Mouse (Mus musculus) intestine, embryonic 16.5 days (tissue): ENCODE data around the gene Cntnap1. TPM values are rescaled to one million over a fixed set of nuclear protein-coding genes. Genes with fewer than 3 reads are reported as not detected.
"Not testable (repeated sequence)": the region's sequence is repeated elsewhere in the genome, so short reads cannot be mapped to it uniquely, and the experiment has no call there.

Experiments used
- ATAC-seq: fragments of 200-750 bp; cut with Nextera tagmentation; 2 replicates; pipeline ENCODE4 v1.8.0; 2017; ENCODE audit warnings: moderate TSS enrichment, moderate library complexity
- H3K27ac ChIP-seq: fragments of 300-500 bp; sonication (generic); 2 replicates; pipeline ENCODE4 v1.5.1; 2014; ENCODE audit warnings: mild to moderate bottlenecking, low read length
- H3K27me3 ChIP-seq: fragments of 300-500 bp; sonication (generic); replicated peaks from 2 replicates; pipeline ENCODE4 v1.6.1; 2014; ENCODE audit warnings: low read length, control low read depth, mixed read lengths; ENCODE audit not compliant: control insufficient read depth, insufficient read depth
- H3K36me3 ChIP-seq: fragments of 300-500 bp; sonication (generic); 2 replicates; pipeline ENCODE4 v1.6.1; 2014; ENCODE audit warnings: low read length, control low read depth; ENCODE audit not compliant: control insufficient read depth, insufficient read depth
- H3K4me1 ChIP-seq: fragments of 300-500 bp; sonication (generic); 2 replicates; pipeline ENCODE4 v1.6.1; 2014; ENCODE audit warnings: low read length, control low read depth, mixed read lengths; ENCODE audit not compliant: control insufficient read depth, insufficient read depth
- H3K4me2 ChIP-seq: fragments of 300-500 bp; sonication (generic); 2 replicates; pipeline ENCODE4 v1.6.1; 2014; ENCODE audit warnings: low read depth, low read length, control low read depth
- H3K4me3 ChIP-seq: fragments of 300-500 bp; sonication (generic); 2 replicates; pipeline ENCODE4 v1.5.1; 2014; ENCODE audit warnings: mild to moderate bottlenecking, low read length
- H3K9ac ChIP-seq: fragments of 300-500 bp; sonication (generic); 2 replicates; pipeline ENCODE4 v1.6.1; 2014; ENCODE audit warnings: low read depth, low read length
- H3K9me3 ChIP-seq: fragments of 300-500 bp; sonication (generic); 2 replicates; pipeline ENCODE4 v1.6.1; 2016; ENCODE audit warnings: low read length, control low read depth; ENCODE audit not compliant: control insufficient read depth
- WGBS: fragments of 180-500 bp; shearing (Covaris S2); extraction: QIAGEN DNeasy Blood & Tissue Kit; methylation state at CpG from one replicate; pipeline ENCODE4 v1.1.7; 2014; 5-methylcytosine and 5-hydroxymethylcytosine counted together
- polyA plus RNA-seq: library from polyadenylated mRNA; unstranded; fragments of >200 nt; fragmentation: Nextera tagmentation; extraction: Ambion mirVana; gene quantifications from 2 replicates; pipeline ENCODE4 v1.2.1, GENCODE M21; 2015

Gene Cntnap1
- polyA plus RNA-seq, 1 experiment from 2014 or later, result 0.87 TPM

DNA sequence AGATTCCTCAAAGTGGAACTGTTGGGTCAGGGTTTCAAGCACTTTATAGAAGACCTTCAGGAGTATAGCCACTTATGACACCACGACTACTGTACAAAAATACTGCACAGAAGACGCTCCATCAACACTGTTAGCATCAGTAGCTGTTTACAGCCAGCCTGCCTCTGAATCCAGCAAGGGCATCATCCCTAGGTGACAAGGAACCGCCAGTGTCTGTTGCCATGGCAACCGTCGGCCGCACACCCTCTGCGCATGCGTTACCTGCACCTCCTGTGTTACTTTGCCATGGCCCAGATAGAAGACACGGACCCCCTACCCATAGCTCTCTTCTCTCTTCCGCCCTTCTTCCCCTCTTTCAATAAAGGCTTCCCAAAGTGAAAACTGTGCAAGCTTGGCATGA is 23.9 kb upstream of the Cntnap1 start:
- H3K27me3 ChIP-seq, result no peaks in the 10 kb centered on the region
- peaks cover 20% of the 10 kb centered on the region for H3K4me1 ChIP-seq
- 34% methylated on average over 10 of the region's 10 CpGs for WGBS
- H3K36me3 ChIP-seq, result no peaks in the 10 kb centered on the region
- no peak overlapping the region for H3K9ac ChIP-seq
- H3K27ac ChIP-seq, result no peak overlapping the region
- H3K4me3 ChIP-seq, result no peak overlapping the region
- H3K9me3 ChIP-seq, result no peaks in the 10 kb centered on the region
- H3K4me2 ChIP-seq, result no peak overlapping the region
- no peak for ATAC-seq

GRCm38 (mm10) chr11:101148751-101149150 is 21.6 kb upstream of the Cntnap1 start:
- no peaks in the 10 kb centered on the region for H3K27me3 ChIP-seq
- peaks cover 16% of the 10 kb centered on the region for H3K4me1 ChIP-seq
- no peak overlapping the region for H3K4me2 ChIP-seq
- peak overlapping the region; percentile 80 for H3K27ac ChIP-seq
- peak overlapping the region; percentile 41 for H3K9ac ChIP-seq
- WGBS, result 62% methylated on average over 10 of the region's 10 CpGs
- no peak overlapping the region for H3K4me3 ChIP-seq
- H3K36me3 ChIP-seq, result no peaks in the 10 kb centered on the region
- H3K9me3 ChIP-seq, result no peaks in the 10 kb centered on the region
- no peak for ATAC-seq

- H3K4me3 ChIP-seq, result no peak overlapping the region
- WGBS, result 31% methylated on average over 9 of the region's 9 CpGs
- H3K4me2 ChIP-seq, result no peak overlapping the region
- no peaks in the 10 kb centered on the region for H3K27me3 ChIP-seq
- ATAC-seq, result peak; percentile 61
- peaks cover 13% of the 10 kb centered on the region for H3K4me1 ChIP-seq
- no peaks in the 10 kb centered on the region for H3K36me3 ChIP-seq
- peak overlapping the region; percentile 41 for H3K9ac ChIP-seq
- H3K9me3 ChIP-seq, result no peaks in the 10 kb centered on the region
- H3K27ac ChIP-seq, result peak overlapping the region; percentile 80
Measured at GRCm38 (mm10) chr11:101149178-101150105, 20.9 kb upstream of the Cntnap1 start.

GRCm38 (mm10) chr11:101151063-101151462 is 19.3 kb upstream of the Cntnap1 start:
- H3K9ac ChIP-seq, result no peak overlapping the region
- H3K4me2 ChIP-seq, result no peak overlapping the region
- no peaks in the 10 kb centered on the region for H3K9me3 ChIP-seq
- no peak overlapping the region for H3K27ac ChIP-seq
- no peaks in the 10 kb centered on the region for H3K27me3 ChIP-seq
- no peaks in the 10 kb centered on the region for H3K36me3 ChIP-seq
- H3K4me1 ChIP-seq, result peaks cover 22% of the 10 kb centered on the region
- H3K4me3 ChIP-seq, result no peak overlapping the region
- no peak for ATAC-seq
- WGBS, result 59% methylated on average over 2 of the region's 2 CpGs

GRCm38 (mm10) chr11:101152825-101153224 is 17.5 kb upstream of the Cntnap1 start:
- peak; percentile 67 for ATAC-seq
- Histone ChIP-seq H3K4me1 (peaks cover 25% of the 10 kb centered on the region), H3K27me3 (no peaks in the 10 kb centered on the region), H3K27ac (no peak overlapping the region), H3K4me3 (no peak overlapping the region), H3K4me2 (no peak overlapping the region), H3K9ac (no peak overlapping the region), H3K36me3 (no peaks in the 10 kb centered on the region), H3K9me3 (no peaks in the 10 kb centered on the region)
- 58% methylated on average over 1 of the region's 1 CpGs for WGBS

DNA sequence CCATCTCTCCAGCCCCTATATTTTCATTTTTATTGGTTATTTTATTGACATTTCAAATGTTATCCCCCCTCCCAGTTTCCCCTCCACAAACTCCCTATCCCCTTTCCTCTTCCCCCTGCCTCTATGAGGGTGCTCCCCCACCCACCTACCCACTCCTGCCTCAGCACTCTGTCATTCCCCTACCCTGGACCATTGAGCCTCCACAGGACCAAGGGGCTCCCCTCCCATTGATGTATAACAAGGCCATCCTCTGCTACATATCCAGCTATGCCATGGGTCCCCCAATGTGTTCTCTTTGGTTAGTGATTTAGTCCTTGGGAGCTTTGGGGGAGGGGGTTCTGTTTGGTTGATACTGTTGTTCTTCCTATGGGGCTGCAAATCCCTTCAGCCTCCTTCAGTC is 15.7 kb upstream of the Cntnap1 start:
- ATAC-seq, result no peak
- no peak overlapping the region for H3K4me2 ChIP-seq

GRCm38 (mm10) chr11:101155151-101155550 is 15.2 kb upstream of the Cntnap1 start:
- no peaks in the 10 kb centered on the region for H3K27me3 ChIP-seq
- no peak overlapping the region for H3K27ac ChIP-seq
- no peak overlapping the region for H3K4me3 ChIP-seq
- peaks cover 13% of the 10 kb centered on the region for H3K4me1 ChIP-seq
- H3K36me3 ChIP-seq, result no peaks in the 10 kb centered on the region
- 65% methylated on average over 6 of the region's 6 CpGs for WGBS
- no peaks in the 10 kb centered on the region for H3K9me3 ChIP-seq
- H3K9ac ChIP-seq, result no peak overlapping the region
- no peak for ATAC-seq
- H3K4me2 ChIP-seq, result no peak overlapping the region

More for the DNA sequence above, 15.7 kb upstream of the Cntnap1 start:
- no peak overlapping the region for H3K4me3 ChIP-seq
- H3K27ac ChIP-seq, result no peak overlapping the region
- H3K9me3 ChIP-seq, result no peaks in the 10 kb centered on the region
- H3K9ac ChIP-seq, result no peak overlapping the region
- H3K4me1 ChIP-seq, result peaks cover 14% of the 10 kb centered on the region
- no peaks in the 10 kb centered on the region for H3K36me3 ChIP-seq
- H3K27me3 ChIP-seq, result no peaks in the 10 kb centered on the region

DNA sequence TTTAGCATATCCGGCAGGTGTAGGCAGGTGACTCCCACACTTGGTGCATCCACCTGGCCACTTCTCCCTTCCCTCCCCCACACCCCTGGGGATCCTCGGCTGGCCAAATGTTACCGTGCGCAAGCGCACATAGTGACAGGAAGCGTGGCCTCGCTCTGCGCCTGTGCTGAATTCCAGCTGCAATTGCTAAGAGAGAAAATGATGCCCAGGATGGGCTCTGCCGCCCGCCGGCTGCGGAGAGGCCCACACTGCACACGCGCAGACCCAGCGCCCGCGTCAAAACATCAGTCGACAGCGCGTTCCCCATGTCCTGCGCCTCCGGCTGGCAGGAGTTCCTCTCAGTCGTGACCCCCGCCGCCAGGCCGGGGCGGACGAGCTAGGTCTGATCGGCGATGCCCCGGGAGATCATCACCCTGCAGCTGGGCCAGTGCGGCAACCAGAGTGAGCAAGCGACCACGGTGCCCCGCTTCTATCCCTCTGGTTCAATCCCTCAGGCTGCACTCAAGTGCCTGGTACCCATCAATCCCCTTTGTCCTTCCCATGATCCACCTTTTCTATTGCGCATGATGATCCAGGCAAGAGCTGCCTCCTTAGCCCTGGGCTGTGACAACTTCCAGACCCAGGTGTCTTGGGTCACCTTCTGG is 14.5 kb upstream of the Cntnap1 start, which contains the start of gene Tubg2:
Gene Tubg2 (plus strand): TSS at position 180 of the 644 bp plus-strand sequence.
- Histone ChIP-seq H3K27me3 (no peaks in the 10 kb centered on the region), H3K36me3 (no peaks in the 10 kb centered on the region), H3K4me3 (peak within 1 kb of the TSS; percentile 55), H3K9ac (peak within 1 kb of the TSS; percentile 72), H3K4me1 (peaks cover 13% of the 10 kb centered on the region), H3K9me3 (no peaks in the 10 kb centered on the region), H3K27ac (peak within 1 kb of the TSS; percentile 24; the same call in 1 of the 2 replicates), H3K4me2 (peak within 1 kb of the TSS; percentile 84)
- ATAC-seq, result peak; percentile 69
- WGBS, result 4% methylated on average over 36 of the region's 36 CpGs

- H3K9me3 ChIP-seq, H3K27ac ChIP-seq, H3K4me2 ChIP-seq, ATAC-seq, H3K27me3 ChIP-seq, H3K9ac ChIP-seq, H3K36me3 ChIP-seq, H3K4me3 ChIP-seq: not testable (repeated sequence)
- peaks cover 33% of the 10 kb centered on the region for H3K4me1 ChIP-seq
- 82% methylated on average over 8 of the region's 10 CpGs for WGBS
Measured at GRCm38 (mm10) chr11:101160151-101160550, 10.2 kb upstream of the Cntnap1 start.
